Mouse (Mus musculus) E14TG2a.4 (cell line): ENCODE data around the gene Nfib.

ENCODE experiments used
- CTCF ChIP-seq: conservative IDR thresholded peaks from 2 replicates; pipeline ENCODE4 v1.5.1; 2014; ENCODE audit warnings: low read length
- NANOG ChIP-seq: IDR thresholded peaks from 2 replicates; pipeline ENCODE4 v1.6.1; 2014; ENCODE audit warnings: borderline replicate concordance, low read length, mixed read lengths
- POU5F1 ChIP-seq: IDR thresholded peaks from 2 replicates; pipeline ENCODE4 v1.6.1; 2014; ENCODE audit warnings: low read length, borderline replicate concordance

DNA sequence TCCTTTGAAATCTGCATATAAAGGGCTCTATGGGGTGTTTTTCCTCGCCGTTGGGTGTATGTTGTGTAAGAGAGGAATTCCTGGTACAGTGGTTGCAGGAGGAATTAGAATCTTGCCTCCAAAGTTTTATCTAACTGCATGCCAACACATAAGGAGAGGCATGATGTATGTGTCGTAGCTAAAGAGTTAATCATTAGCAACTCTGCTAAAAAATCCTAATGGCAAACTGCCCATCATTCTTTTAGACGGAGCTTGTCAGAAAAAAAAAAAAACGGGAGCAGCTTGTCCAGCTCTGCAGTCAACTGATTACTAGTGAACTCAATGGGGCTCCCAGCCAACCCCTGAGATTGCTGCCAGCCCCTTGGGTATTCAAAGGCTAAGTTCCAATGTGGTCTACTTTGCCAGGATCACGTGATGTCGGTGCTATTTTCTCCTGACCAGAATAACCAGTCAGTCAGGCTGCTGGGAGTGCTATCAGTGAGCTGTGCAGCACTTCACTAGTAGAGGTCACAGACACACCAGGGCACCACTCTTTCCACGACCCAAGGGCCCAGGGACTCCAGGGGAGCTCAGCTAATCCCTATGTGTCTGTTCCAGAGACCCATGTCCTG, 258.4 kb downstream of the Nfib start:
- TF ChIP-seq CTCF (no peak), NANOG (no peak), POU5F1 (no peak)
